Mouse (Mus musculus): ENCODE results near the gene Doc2g.

The Doc2g gene

GRCm38 (mm10) chr19:3991966-3992365 lies 11.1 kb upstream of the Doc2g start:
- DNase-seq = no peak

- no peak for DNase-seq
These were observed 10.7 kb upstream of the Doc2g start, which contains the start of gene Tbx10 for GRCm38 (mm10) chr19:3992416-3992815. Tbx10 (plus strand) TSS chr19:3992752.

- DNase-seq = no peak
These were observed 8.2 kb upstream of the Doc2g start for GRCm38 (mm10) chr19:3994932-3995331.

- DNase-seq = no peak
These were observed 7.6 kb upstream of the Doc2g start for GRCm38 (mm10) chr19:3995505-3995904.

GRCm38 (mm10) chr19:3996106-3996505 lies 7.0 kb upstream of the Doc2g start:
- no peak for DNase-seq

- peak; percentile 60 for DNase-seq
These were observed 6.4 kb upstream of the Doc2g start for GRCm38 (mm10) chr19:3996747-3997146.

- DNase-seq = no peak
These were observed 5.9 kb upstream of the Doc2g start for GRCm38 (mm10) chr19:3997231-3997630.

GRCm38 (mm10) chr19:3998335-3998734 lies 4.8 kb upstream of the Doc2g start:
- no peak for DNase-seq

GRCm38 (mm10) chr19:3999121-3999730 lies 3.9 kb upstream of the Doc2g start:
- no peak for DNase-seq

- peak; percentile 99 for DNase-seq
These were observed 2.8 kb upstream of the Doc2g start, which contains the start of the genes Nudt8 and Gm49405 for GRCm38 (mm10) chr19:4000119-4000900. Nudt8 (plus strand) TSS chr19:4000580. Gm49405 (plus strand) TSS chr19:4000626.

- no peak for DNase-seq
These were observed 2.1 kb upstream of the Doc2g start for GRCm38 (mm10) chr19:4000949-4001525.

- DNase-seq = no peak
These were observed 1.4 kb upstream of the Doc2g start for GRCm38 (mm10) chr19:4001752-4002151.

- no peak for DNase-seq
These were observed 528 bp downstream of the Doc2g start for GRCm38 (mm10) chr19:4003641-4004040.

GRCm38 (mm10) chr19:4004331-4004730 lies 1.2 kb downstream of the Doc2g start:
- no peak for DNase-seq

- DNase-seq = peak; percentile 1
These were observed 2.0 kb downstream of the Doc2g start for GRCm38 (mm10) chr19:4005091-4005490.

- no peak for DNase-seq
These were observed 2.9 kb downstream of the Doc2g start for GRCm38 (mm10) chr19:4005971-4006370.

- DNase-seq = no peak
These were observed 8.0 kb downstream of the Doc2g start for GRCm38 (mm10) chr19:4011086-4011485.

- peak; percentile 99 for DNase-seq
These were observed 9.4 kb downstream of the Doc2g start, which contains the start of gene Ndufv1 for GRCm38 (mm10) chr19:4012432-4013022. Ndufv1 (minus strand) TSS chr19:4012806.

GRCm38 (mm10) chr19:4013066-4013465 lies 10.0 kb downstream of the Doc2g start:
- DNase-seq = no peak

GRCm38 (mm10) chr19:4014802-4015201 lies 11.7 kb downstream of the Doc2g start:
- DNase-seq = no peak

GRCm38 (mm10) chr19:4015635-4016034 lies 12.5 kb downstream of the Doc2g start:
- DNase-seq = no peak

GRCm38 (mm10) chr19:4017921-4018587 lies 14.9 kb downstream of the Doc2g start:
- no peak for DNase-seq

All from kidney, adult 11 months (tissue).